Mouse (Mus musculus): ENCODE results near the gene Lamc2.

GRCm38 (mm10) chr1:153095328-153095727, 90.9 kb downstream of the Lamc2 start:
- TF ChIP-seq CTCF (IDR thresholded peaks at IDR 0.05; ENCODE audit: insufficient read depth, low read length): no peak
- TF ChIP-seq POLR2A (IDR thresholded peaks at IDR 0.05; ENCODE audit: borderline replicate concordance, extremely low read depth, low read depth, low read length): no peak

Measured in lung, adult 2 months (tissue).